Mouse (Mus musculus) layer of hippocampus, postnatal 25 days (tissue): ENCODE measurements around the gene Ints6. TPM values are rescaled to one million over a fixed set of nuclear protein-coding genes. Genes with fewer than 3 reads are reported as not detected.
"Not testable (repeated sequence)": the region's sequence is repeated elsewhere in the genome, so short reads cannot be mapped to it uniquely, and the experiment has no call there.

Experiments used
- DNase-seq, 2 experiments: peaks; one replicate each; pipeline ENCODE4 v3.0.0; 2022; ENCODE audit warnings: mixed read lengths in 2 of 2, low spot score in 1 of 2; ENCODE audit errors: extremely low spot score in 1 of 2
- total RNA-seq, 2 experiments: library from RNA; stranded (reverse); gene quantifications; 2 replicates each; pipeline ENCODE4 v1.2.3; 2021

The Ints6 gene
- total RNA-seq, 2 experiments from 2014 or later = 44.4 to 46.0 TPM

DNA sequence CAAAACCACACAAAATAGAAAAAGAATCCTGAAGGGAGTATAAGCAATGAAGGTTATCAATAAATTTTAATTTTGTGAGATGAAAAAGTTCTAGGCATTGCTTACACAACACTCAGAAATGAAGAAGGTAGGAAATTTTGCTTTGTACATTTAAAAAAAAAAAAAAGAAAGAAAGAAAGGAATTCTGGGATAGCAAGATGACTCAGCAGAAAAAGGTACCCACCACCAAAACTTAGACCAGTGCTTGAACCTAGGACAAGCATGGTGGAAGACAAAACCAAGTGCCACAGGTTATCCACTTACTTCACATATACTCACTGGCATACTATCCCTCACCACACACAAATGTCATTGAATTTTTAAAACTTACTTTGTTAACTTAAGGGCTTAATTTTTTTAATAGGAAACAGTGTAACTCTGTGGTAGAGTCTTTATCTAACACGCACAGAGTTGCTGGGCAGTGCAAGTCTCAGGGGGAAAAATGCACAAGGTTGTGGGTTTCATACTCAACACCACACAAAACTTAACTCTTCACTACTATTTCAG lies 5.8 kb downstream of the Ints6 start:
- no peak for DNase-seq

DNA sequence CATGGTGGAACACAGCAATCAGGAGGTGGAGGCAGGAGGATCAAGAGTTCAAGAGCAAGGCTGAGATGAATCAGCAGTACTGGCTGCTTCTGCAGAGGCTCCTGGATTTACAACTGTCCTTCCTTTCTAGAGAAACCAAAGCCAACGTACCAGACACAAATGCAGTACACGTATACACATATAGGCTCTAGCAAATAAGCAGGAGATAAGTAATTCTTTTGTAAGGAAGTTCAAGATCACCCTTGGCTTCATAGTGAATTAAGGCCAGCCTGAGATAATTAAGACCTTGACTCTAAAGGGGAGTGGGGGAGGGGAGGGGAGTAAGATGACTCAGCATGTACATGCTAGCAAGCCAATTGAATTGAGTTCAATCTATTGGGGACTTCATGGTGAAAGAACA lies 9.5 kb downstream of the Ints6 start:
- no peak for DNase-seq

DNA sequence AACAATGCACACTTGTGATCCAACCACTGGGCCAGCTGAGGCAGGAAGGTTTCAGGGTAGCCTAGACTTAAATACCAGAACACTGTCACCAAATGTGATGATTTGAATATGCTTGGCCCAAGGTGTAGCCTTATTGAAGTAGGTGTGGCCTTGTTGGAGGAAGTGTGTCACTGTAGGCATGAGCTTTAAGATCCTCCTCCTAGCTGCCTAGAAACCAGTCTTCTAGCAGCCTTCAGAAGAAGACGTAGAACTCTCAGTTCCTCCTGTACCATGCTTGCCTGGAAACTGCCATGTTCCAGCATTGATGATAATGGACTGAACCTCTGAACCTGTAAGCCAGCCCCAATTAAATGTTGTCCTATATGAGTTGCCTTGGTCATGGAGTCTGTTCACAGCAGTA lies 25.3 kb downstream of the Ints6 start:
- no peak for DNase-seq

DNA sequence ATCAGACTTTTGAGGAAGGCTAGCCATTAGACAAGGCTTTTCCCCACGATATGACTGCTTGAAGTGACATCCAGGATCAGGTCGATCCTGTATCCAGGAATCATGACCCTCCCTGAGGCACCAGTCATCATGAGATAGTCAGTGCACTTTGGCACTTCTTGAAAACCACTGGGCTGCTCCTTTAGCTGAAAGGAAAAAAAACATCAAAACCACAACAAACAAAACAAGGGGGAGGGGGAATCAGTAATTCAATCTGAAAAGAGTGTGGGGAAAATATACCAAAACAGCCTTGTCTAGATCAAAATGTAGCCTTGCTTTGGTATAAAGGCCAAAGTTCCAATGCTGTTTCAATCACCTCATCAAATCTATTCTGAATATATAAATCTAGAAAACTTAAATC lies 27.3 kb downstream of the Ints6 start:
- DNase-seq = no peak

DNA sequence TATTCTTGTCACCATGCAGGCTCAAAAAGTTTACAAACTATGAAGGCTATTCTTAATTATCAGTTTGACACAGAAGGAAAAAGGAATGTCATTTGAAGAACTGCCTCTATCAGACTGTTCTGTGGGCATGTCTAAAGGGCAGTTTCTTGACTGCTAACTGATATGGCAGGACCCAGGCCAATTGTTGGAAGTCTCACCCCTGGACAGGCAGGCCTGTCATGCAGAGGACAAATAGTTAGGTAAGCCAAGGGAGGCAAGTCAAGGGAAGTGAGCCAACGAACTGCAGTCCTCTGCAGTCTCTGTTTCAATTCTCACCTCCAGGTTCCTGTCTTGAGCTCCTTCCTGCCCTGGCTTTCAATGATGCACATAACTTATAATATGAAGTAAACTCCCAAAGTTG lies 29.1 kb downstream of the Ints6 start:
- no peak for DNase-seq

DNA sequence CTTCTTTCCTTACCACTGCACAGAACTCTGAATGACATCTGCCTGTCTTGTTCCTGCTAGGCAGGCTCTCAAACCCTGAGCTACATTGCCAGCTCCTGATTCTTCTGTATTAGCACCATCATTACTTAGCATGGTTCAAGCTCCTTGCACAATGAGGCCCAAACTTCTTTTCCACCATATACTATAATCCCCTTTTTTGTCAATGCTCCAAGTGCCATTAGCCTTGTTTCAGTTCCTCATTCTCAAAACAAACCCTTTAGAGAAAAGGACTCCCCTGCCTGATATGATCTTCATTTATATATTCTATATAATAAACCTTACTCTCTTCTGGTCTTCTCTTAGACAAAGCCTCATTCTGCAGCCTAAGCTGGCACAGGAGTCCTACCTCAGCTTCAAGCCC lies 36.4 kb downstream of the Ints6 start:
- DNase-seq = no peak

DNA sequence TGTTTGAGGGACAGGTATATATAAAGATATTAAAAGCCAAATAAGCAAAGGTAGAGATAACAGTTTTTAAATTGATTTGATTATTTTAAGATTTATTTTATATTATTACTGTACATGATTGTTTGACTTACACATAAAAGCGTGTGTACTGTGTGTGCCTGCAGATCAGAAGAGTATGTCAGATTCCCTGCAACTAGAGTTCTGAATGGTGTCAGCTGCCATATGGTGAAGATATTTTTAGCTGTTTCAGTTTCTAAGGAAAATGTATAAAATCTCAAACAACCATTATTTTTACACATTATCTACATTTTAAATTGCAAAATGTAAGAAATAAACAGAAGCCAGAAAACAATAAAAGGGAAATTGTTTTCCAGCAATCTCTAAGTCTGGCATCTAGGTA lies 39.3 kb downstream of the Ints6 start:
- no peak for DNase-seq

DNA sequence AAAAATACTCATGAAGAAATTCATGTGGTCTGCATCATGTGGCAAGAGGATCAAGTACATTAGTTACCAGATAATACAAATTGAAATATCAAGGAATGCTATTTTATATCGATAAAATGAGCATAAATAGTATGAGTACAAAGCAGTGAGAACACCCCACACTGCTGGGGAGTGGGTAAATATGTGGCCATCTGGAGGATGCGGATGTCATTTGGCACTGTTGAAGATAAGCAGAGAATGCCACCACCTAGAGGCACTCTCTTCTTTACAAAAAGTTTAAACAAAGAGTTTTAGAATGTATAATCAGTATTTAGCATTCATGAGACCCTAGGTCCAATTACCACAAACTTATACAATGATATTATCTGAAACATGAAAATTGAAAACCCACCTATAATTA lies 42.8 kb downstream of the Ints6 start:
- DNase-seq = no peak

DNA sequence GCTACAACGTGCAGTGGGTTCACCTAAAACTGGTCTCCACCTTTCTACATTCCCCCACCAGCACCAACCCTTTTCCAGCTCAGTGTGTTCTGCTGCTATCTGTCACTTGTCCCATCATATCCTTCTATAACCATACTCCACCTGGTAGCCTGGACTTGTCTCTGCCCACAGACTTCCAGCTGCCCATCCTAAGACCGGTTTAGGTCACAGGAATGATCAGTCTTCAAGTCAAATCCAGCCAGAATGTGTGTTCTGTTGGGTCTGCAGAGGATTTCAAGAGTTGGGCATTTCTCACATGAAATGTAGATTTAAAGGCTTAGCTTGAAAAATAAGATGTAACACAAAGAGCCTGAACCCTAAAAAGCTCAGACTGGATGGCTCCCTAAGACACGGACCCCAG lies 87.3 kb downstream of the Ints6 start:
- DNase-seq = no peak

DNA sequence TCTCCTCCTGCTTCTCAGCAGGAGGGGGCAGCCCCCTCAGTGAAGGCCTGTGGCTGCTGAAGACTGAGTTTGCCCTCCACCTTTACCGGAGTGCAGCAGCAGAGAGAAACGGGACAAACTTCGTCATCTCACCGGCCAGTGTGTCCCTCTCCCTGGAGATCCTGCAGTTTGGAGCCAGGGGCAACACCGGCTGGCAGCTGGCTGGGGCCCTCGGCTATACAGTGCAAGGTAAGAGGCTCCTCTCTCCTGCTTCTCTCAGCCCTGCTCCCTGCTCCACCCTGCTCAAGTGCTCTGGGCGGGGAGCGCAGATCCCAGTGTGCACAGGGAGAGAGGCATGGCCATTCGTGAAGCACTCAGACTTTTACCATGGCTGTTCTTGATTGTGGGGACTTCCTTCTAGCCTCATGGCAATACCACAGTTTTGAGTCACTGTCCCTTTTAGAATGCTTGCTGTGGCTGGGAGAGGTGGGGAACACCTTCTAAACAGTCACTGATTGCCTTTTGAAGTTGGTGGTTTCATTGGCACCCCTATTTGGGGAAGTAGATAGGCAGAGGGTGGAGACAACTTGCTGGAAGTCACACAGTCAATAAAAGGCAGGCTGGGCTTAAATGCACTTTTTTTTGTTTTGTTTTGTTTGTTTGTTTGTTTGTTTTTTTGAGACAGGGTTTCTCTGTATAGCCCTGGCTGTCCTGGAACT lies 95.8 kb downstream of the Ints6 start:
- no peak for DNase-seq

DNA sequence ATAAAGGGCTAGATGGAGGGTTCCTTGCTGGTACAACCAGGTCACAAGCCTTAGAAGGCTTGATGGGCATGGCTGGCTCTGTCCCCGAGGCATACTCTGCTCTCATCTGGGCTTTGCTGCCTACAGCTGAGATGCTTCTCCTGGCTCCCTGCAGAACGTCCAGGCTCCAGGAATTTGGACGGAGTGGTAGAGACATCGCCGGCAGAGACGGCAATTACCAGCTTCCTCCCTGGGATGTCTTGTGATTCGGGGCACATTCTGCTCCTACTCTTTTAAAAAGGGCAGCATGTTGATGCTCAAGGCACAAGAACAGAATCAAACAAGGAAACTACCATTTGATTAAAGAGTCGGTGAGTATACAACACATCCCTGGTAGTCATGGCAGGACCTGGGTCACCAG lies 97.6 kb downstream of the Ints6 start, which contains the start of gene Serpine3:
Gene Serpine3 (plus strand): TSS at position 301 of the 400 bp plus-strand sequence.
- no peak for DNase-seq

DNA sequence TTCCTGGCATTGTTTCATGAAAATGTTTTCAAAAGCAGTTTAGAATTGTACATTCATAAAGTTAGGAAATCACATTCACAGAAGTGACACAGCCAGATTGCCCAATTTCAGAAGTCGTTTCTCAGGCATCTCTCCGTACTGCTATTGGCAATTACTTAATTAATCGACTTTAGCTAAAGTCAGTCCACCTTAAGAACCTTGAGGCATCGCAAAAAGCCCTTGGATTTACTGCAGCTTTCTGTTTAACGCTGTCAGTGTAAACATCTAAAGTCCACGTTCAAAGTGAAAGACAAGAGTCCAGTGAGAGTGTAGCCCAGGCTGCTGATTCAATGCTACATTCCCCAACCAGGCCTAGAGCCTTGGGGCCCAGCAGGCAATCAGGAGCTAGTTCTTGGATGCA lies 98.6 kb downstream of the Ints6 start:
- no peak for DNase-seq

DNA sequence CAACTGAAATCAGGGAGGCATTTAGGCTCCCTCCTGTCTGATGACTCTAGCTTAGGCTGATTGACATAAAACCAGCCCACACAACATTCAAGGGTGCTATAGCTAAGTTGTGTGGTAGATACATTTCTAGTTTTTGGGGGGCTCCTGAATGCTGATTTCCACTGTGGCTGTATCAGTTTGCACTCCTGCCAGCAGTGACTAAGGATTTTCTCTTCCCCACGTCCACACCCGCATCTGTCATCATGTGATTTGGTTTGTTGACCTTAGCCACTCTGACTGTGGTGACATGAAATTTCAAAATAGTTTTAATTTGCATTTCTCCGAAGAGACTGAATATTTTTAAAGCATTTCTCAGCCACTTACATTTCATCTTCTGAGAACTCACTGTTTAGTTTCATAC lies 103.5 kb downstream of the Ints6 start:
- no peak for DNase-seq

DNA sequence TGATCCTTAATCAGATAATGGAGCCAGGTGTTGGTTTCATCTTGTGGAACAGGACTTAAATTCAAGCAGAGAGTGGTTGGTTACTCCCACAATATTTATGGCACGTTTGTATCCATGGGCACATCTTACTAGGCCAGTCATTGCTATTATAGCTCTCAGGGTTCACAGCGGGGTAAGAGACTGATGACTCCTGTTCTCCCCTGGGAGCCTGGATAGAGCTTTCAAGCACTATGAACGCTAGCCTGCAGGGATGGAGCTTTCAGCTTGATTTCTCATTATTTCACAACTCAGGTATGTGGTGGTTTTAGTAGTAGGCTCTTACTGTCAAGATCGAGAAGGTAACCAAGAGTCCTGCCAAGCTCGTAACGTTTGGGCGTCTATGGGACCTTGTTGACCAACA lies 105.0 kb downstream of the Ints6 start:
- DNase-seq = no peak

DNA sequence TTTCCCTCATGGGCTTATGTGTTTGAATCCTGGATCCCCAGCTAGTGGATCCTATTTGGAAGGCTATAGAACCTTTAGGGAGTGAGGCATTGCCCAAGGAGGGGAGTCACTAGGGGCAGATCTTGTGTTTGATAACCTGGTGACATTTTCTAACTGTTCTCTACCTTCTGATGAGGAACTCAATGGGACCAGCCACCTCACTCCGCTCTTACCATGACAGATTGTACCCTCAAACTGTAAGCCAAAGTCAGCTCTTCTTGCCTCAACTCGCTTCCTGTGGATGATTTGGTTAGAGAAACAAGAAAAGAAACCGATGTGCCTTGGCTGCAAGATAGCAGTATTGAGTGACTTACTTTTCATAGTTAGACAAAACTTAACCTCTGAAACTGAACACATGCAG lies 109.2 kb downstream of the Ints6 start:
- DNase-seq = no peak

DNA sequence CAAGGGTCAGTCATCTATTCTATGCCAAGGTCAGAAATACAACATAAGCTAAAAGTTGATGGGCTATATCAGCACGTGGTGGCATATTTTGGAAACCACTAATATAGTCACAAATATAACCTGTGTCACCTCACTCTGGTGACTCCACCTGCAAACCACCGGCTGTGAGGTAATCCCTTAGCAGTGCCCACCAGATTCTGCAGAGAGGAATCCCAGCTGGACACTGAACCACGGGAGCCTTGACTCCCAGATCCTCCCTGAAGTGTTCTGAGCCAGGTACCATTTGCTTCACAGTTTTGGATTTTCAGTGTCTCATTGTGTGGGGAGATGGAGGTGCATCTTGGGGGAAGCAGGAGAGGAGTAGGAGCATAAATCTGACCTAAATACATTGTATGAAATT lies 110.6 kb downstream of the Ints6 start:
- no peak for DNase-seq

DNA sequence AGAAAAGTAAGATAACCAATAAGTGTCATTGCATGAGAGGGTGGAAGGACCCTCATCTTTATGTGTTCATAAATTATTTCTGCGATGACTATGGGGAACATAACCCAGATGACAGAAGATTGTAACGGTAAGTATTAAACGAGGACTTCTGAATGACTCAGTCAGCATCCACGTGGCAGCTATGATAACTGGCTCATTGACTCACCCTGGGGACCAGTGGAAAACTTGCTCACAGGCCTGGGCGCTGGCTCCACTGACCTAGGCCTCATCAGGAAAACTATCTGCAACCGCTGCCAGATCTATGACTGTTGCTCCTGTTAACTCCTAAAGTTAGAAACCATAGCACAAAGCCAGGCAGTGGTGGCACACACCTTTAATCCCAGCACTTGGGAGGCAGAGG lies 112.6 kb downstream of the Ints6 start:
- no peak for DNase-seq

DNA sequence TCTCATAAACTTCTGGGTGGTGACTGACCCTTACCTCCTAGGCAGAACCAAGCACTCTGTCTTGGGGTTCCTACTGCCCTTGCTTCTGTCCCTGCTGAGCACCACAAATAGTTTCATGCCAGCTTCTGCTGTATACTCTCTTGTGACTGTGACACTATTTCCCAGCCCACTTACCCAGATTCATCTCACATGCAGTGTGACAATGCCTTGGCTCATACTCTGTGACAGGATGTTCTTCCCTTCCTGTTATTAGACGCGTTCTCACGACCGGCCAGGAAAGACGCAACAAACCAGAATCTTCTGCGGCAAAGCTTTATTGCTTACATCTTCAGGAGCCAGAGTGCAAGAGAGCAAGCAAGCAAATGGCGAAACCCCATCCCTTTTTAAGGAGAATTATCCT lies 118.6 kb downstream of the Ints6 start:
- DNase-seq = not testable (repeated sequence)

DNA sequence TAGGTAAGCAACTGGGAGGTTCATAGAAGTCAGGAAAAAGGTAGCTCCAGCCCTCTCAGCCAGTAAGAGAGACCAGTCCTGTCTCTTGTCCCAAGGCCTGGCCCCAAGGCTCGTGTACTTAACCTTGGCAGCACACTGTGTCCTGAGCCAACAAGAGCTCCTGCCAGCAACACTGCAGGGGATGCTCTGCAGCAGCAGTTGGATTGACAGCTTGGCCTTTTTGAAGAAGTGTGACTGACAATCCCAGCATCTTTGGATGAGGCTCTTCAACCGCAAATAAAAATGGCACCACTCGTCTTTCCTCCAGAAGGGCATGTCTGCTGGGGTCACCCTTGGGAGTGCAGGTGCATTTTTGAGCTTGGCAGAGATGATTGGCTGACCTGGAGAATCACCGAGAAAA lies 120.6 kb downstream of the Ints6 start:
- no peak for DNase-seq

DNA sequence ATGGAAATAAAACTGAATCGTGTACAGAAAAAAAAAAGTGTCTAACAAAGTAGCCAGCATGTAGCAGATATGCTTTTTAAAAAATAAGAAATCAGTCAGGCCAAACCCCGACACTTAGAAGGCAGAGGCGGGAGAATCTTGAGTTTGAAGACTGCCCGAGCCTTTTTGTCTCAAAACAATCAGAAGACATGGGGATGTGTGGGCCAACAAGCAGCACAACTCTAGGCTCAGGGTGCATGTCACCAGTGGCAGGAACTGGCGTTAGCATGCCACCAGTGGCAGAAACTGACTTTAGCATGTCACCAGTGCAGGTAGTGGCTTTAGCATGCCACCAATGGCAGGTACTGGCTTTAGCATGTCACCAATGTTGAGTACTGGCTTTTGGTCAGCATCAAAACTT lies 121.4 kb downstream of the Ints6 start:
- no peak for DNase-seq

DNA sequence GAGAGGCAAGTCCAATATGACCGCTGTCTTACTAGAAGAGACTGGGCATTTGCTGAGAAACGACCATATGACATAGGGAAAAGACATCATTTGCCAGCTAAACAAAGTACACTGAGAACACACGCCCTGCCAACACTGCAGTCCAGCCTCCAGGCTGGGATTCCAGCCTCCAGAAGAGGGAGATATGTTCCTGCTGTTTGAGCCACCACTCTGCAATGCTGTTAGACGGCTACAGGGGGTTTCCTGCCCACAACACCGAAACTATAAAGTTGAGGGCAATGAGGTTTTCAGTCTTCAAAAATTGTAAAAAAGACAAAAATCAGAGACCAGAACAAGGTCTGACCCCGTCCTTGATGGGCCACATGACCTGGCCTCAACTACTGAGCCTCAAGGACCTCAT lies 121.9 kb downstream of the Ints6 start:
- no peak for DNase-seq

DNA sequence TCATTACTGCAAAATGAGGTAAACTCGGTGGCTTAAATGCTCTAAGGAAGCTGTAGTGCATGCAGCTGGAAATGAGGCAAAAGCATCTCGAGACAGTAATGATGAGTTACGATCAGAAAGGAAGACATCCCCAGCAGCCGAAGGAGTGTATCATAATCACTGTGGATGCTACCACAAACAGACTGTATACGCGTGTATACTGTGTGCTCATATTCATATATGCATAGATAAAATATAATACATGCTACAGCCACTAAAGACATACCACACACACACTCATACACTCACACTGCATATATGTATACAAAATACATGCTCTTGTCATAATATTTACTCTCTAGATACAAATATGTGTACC lies 122.6 kb downstream of the Ints6 start:
- DNase-seq = no peak
